Mouse (Mus musculus): ENCODE results near the gene Gpr63. TPM values are rescaled to one million over a fixed set of nuclear protein-coding genes. Genes with fewer than 3 reads are reported as not detected.

The Gpr63 gene
- polyA plus RNA-seq (2015; fragmentation: Nextera tagmentation; extraction: Ambion mirVana), result 0.05 and 0.25 TPM in 2 replicates

DNA sequence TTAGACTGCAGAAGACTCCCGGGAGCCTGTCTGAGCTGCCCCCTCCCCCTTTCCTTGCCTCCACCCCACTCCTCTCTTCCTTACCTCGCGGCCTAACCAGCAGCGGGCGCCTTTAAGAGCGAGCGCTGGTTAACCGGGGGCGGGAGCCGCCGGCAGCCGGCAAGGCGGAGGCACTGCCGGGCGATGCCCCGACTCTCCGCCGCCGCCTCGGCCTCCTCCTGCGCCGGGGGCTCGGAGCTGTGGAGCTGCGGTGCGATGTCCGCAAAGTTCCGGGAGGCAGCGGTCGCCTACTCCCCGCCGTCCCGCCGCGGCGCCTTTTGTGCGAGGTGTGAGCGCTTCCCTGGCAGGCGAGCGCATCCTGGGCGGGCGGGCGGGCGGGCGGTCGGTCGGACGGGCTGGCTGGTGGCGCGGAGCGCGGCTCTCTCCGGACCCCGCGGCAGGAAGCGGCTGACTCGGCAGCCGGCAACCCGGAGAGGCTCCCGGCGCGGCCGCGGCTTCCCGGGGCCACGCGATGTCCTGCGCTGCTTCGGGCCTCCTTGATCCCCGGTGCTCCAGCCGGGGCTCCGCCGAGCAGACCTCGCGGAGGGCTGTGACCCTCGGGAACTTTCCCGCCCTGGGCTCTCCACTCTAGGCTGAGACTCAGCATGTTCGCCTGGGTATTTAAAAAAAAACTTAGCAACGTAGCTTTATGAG lies at the start of gene Gpr63:
Gpr63 (plus strand) TSS at position 109 of the 693 bp plus-strand sequence.
- DNase-seq (peak; percentile 53), ATAC-seq (peak; percentile 76)
- Histone ChIP-seq H3K27me3 (ENCODE audit: insufficient read depth, low read length) (peaks cover 18% of the 10 kb centered on the region), H3K4me3 (ENCODE audit: low read depth, low read length) (peak within 1 kb of the TSS; percentile 52), H3K4me1 (ENCODE audit: insufficient read depth) (no peaks in the 10 kb centered on the region), H3K36me3 (replicated peaks; ENCODE audit: insufficient read depth, low read length) (no peaks in the 10 kb centered on the region), H3K9ac (replicated peaks) (peak within 1 kb of the TSS; percentile 59), H3K4me2 (ENCODE audit: low read depth, low read length) (peak within 1 kb of the TSS; percentile 82), H3K9me3 (ENCODE audit: low read length) (no peaks in the 10 kb centered on the region), H3K27ac (ENCODE audit: low read depth) (peak within 1 kb of the TSS; percentile 59; the same call in 1 of the 2 replicates)
- no peak for TF ChIP-seq EP300 (IDR thresholded peaks at IDR 0.05; ENCODE audit: low read depth)
- no peak for TF ChIP-seq CTCF (IDR thresholded peaks at IDR 0.05; ENCODE audit: low read depth)
- WGBS (ENCODE audit: insufficient replicate concordance), result under 1% methylated on average over 66 of the region's 78 CpGs

DNA sequence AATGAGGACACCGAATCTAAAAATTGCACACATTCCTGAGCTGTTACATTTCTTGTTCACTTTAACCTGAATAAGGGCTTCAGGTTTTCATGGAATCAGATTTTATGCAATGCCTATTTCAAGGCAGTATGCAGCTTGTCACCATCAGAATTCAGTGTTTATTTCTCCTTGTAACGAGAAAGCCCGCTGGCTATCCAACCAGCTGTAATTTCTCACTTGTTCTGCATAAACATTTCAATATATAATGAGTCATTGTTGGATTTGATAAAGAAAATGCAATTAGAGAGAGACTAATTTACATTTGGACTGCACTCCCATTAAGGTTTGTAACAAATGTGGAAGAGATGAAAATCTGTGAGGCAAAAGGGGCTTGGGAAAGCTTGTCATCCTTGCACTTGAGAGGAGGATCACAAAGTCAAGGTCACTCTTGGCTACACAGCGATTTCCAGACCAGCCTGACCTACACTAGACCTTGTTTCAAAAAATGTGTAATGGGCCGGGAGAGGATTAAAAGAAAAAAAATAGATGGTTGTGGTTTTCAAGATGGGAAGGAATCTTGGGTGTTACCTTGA lies 46.1 kb upstream of the Gpr63 start:
- Histone ChIP-seq H3K27ac (ENCODE audit: low read depth) (no peak overlapping the region), H3K27me3 (ENCODE audit: insufficient read depth, low read length) (no peaks in the 10 kb centered on the region), H3K4me2 (ENCODE audit: low read depth, low read length) (no peak overlapping the region), H3K9me3 (ENCODE audit: low read length) (no peaks in the 10 kb centered on the region), H3K4me3 (ENCODE audit: low read depth, low read length) (no peak overlapping the region), H3K9ac (replicated peaks) (no peak overlapping the region), H3K36me3 (replicated peaks; ENCODE audit: insufficient read depth, low read length) (no peaks in the 10 kb centered on the region), H3K4me1 (ENCODE audit: insufficient read depth) (no peaks in the 10 kb centered on the region)
- TF ChIP-seq EP300 (IDR thresholded peaks at IDR 0.05; ENCODE audit: low read depth) (no peak), CTCF (IDR thresholded peaks at IDR 0.05; ENCODE audit: low read depth) (no peak)
- ATAC-seq (no peak), DNase-seq (no peak)
- 66% methylated on average over 5 of the region's 5 CpGs for WGBS (ENCODE audit: insufficient replicate concordance)

DNA sequence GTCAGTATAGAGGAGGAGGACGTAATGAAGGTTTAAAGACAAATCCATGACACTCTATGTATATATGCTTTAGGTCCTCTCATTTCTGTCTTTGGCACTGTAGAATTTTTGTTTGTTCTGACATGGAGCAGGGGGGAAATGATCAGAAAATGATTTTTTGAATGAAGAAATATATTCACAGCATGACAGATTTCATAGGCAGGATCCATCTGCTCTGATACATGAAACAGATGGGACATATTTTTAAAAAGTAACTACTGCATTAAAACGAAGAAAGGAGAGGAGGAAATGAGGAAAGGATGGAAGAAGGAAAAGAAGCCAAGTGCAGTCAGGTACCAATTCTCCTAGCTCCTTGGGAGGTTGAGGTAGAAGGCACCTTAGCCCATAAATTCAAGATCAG lies 41.5 kb upstream of the Gpr63 start:
- Histone ChIP-seq H3K36me3 (replicated peaks; ENCODE audit: insufficient read depth, low read length) (no peaks in the 10 kb centered on the region), H3K4me2 (ENCODE audit: low read depth, low read length) (no peak overlapping the region), H3K4me3 (ENCODE audit: low read depth, low read length) (no peak overlapping the region), H3K27ac (ENCODE audit: low read depth) (no peak overlapping the region), H3K4me1 (ENCODE audit: insufficient read depth) (no peaks in the 10 kb centered on the region), H3K9me3 (ENCODE audit: low read length) (no peaks in the 10 kb centered on the region), H3K9ac (replicated peaks) (no peak overlapping the region), H3K27me3 (ENCODE audit: insufficient read depth, low read length) (no peaks in the 10 kb centered on the region)
- 49% methylated on average over 2 of the region's 2 CpGs for WGBS (ENCODE audit: insufficient replicate concordance)
- TF ChIP-seq CTCF (IDR thresholded peaks at IDR 0.05; ENCODE audit: low read depth), result no peak
- no peak for ATAC-seq
- no peak for DNase-seq

DNA sequence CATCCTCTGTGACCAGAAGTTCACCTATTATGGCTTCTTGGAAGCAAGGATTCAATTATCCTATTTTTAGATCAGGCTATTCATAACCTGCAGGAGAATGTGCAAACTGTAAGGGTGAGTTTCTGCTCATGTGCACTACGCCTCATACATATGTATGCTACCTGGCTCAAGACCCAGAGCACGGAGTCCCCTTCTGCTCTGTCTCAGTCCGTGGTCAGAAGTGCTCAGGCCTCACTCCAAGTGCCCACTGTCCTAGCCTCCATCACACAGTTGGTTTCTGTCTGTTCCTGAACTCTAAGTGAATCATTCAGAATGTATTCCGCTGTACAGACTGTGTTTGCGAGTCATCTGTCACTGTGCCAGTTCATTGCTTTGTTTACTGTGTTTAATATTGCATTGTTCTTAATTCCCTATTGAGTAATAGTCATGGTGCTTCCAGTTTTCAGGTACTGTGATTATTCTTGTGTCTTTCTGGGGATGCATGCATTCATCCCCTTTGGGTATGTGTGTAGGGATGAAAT lies 37.9 kb upstream of the Gpr63 start:
- TF ChIP-seq EP300 (IDR thresholded peaks at IDR 0.05; ENCODE audit: low read depth) (no peak), CTCF (IDR thresholded peaks at IDR 0.05; ENCODE audit: low read depth) (no peak)
- Histone ChIP-seq H3K4me1 (ENCODE audit: insufficient read depth) (no peaks in the 10 kb centered on the region), H3K27ac (ENCODE audit: low read depth) (no peak overlapping the region), H3K4me2 (ENCODE audit: low read depth, low read length) (no peak overlapping the region), H3K36me3 (replicated peaks; ENCODE audit: insufficient read depth, low read length) (no peaks in the 10 kb centered on the region), H3K27me3 (ENCODE audit: insufficient read depth, low read length) (no peaks in the 10 kb centered on the region), H3K9ac (replicated peaks) (no peak overlapping the region), H3K4me3 (ENCODE audit: low read depth, low read length) (no peak overlapping the region), H3K9me3 (ENCODE audit: low read length) (no peaks in the 10 kb centered on the region)
- 71% methylated on average over 5 of the region's 5 CpGs for WGBS (ENCODE audit: insufficient replicate concordance)
- no peak for DNase-seq
- ATAC-seq, result no peak

DNA sequence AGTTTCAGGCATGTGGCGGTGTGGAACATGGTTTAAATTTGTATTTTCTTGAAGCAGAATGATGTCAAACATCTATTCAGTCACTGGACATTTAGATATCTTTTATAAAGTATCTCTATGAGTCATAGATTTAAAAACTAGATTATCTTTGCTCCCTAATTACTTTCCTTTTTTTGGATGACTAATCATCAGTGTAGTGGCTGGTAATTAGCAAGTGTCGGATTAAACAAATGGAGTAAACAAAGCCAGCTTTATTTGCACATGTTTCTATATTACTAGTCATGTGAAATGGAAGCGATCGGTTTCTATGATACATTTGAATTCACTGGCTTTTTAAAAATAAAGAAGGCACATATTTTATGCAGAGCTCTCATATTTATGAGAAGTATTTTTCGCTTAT lies 37.3 kb upstream of the Gpr63 start:
- no peak for ATAC-seq
- TF ChIP-seq CTCF (IDR thresholded peaks at IDR 0.05; ENCODE audit: low read depth) (no peak), EP300 (IDR thresholded peaks at IDR 0.05; ENCODE audit: low read depth) (no peak)
- WGBS (ENCODE audit: insufficient replicate concordance), result 80% methylated on average over 5 of the region's 5 CpGs

DNA sequence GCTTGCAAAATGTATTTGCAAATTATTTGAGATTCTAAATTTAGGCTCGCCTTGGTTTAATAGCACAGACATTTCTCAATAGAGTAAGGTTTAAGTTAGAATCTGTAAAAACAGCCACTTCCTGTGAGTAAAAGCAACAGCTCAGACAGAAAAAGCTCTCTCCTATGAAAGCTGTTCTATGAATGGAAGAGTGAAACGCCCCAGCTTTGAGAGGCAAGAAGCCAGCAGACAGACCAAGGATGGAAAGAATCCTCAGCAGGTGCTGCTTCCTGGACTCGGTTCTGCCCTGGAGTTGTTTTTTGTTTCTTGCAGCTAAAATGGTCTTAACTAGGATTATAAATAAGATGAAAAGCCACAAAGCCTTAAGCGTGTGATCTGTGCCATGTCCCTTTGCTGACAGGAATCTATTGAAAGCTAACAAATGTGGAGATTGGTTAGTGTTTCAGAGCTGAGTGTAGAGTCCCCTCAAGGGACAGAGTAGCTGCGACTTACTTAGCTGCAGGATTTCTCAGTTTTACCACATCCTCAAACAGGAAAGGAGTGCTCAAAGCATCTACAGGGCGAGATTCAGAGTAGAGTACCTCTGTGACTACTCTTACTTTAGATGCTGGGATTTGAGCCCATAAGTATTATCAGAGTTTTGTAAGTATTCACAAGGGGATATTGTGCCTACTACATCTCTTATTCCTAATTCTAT lies 23.3 kb upstream of the Gpr63 start:
- Histone ChIP-seq H3K4me2 (ENCODE audit: low read depth, low read length) (no peak overlapping the region), H3K4me3 (ENCODE audit: low read depth, low read length) (no peak overlapping the region), H3K4me1 (ENCODE audit: insufficient read depth) (no peaks in the 10 kb centered on the region), H3K27me3 (ENCODE audit: insufficient read depth, low read length) (no peaks in the 10 kb centered on the region), H3K27ac (ENCODE audit: low read depth) (no peak overlapping the region), H3K9ac (replicated peaks) (no peak overlapping the region), H3K9me3 (ENCODE audit: low read length) (no peaks in the 10 kb centered on the region), H3K36me3 (replicated peaks; ENCODE audit: insufficient read depth, low read length) (no peaks in the 10 kb centered on the region)
- 42% methylated on average over 6 of the region's 6 CpGs for WGBS (ENCODE audit: insufficient replicate concordance)
- DNase-seq (no peak), ATAC-seq (no peak)
- TF ChIP-seq EP300 (IDR thresholded peaks at IDR 0.05; ENCODE audit: low read depth) (no peak), CTCF (IDR thresholded peaks at IDR 0.05; ENCODE audit: low read depth) (no peak)

More for the DNA sequence above, 37.3 kb upstream of the Gpr63 start:
- Histone ChIP-seq H3K36me3 (replicated peaks; ENCODE audit: insufficient read depth, low read length) (no peaks in the 10 kb centered on the region), H3K27me3 (ENCODE audit: insufficient read depth, low read length) (no peaks in the 10 kb centered on the region), H3K4me1 (ENCODE audit: insufficient read depth) (no peaks in the 10 kb centered on the region), H3K4me3 (ENCODE audit: low read depth, low read length) (no peak overlapping the region), H3K27ac (ENCODE audit: low read depth) (no peak overlapping the region), H3K9me3 (ENCODE audit: low read length) (no peaks in the 10 kb centered on the region), H3K4me2 (ENCODE audit: low read depth, low read length) (no peak overlapping the region), H3K9ac (replicated peaks) (no peak overlapping the region)
- DNase-seq, result no peak

Data from liver, postnatal 0 days (tissue).